ENCODE assay signal across 8 mouse cellular contexts in genomic region chr11:20331027-20331689, GRCm38 (mm10). TPM values are rescaled to one million over a fixed set of nuclear protein-coding genes. Genes with fewer than 3 reads are reported as not detected.
DNase-seq lines count a peak whose midpoint lies in the region; ATAC-seq and TF ChIP-seq lines count a peak whose summit lies in the region.

No protein-coding gene starts in this region.

- peaks cover 45% of the 10 kb centered on the region for H3K79me2 ChIP-seq in CH12.LX (replicated peaks; ENCODE audit: control insufficient read depth, extremely low read depth, insufficient read depth, poor library complexity, severe bottlenecking)

- H3K4me3 ChIP-seq in heart, embryonic 11.5 days (ENCODE audit: low read depth, low read length): peak overlapping the region; percentile 68
- H3K4me3 ChIP-seq in CH12.LX (replicated peaks in 1 of 3; ENCODE audit: low read depth in 2 of 3, low read length in 2 of 3, poor library complexity in 1 of 3): peak overlapping the region; percentile 85 to 96 (median 86)
- peak overlapping the region; percentile 71 for H3K4me3 ChIP-seq in forebrain, embryonic 14.5 days (ENCODE audit: low read depth, low read length)
- H3K4me3 ChIP-seq in liver, embryonic 16.5 days (ENCODE audit: low read depth, low read length): peak overlapping the region; percentile 83

- in situ Hi-C loops in CH12.LX (cut with MboI; ENCODE audit: low pct_ligation_motif_present, low pct_unique_long_range_greater_than_20kb, low sequenced_read_pairs): no loop called here

- H3K9me3 ChIP-seq in heart, embryonic 11.5 days (replicated peaks; ENCODE audit: control insufficient read depth, low read length): no peaks in the 10 kb centered on the region
- H3K9me3 ChIP-seq in CH12.LX (replicated peaks; ENCODE audit: low read length): no peaks in the 10 kb centered on the region
- no peaks in the 10 kb centered on the region for H3K9me3 ChIP-seq in forebrain, embryonic 14.5 days (replicated peaks; ENCODE audit: control insufficient read depth, low read length)
- no peaks in the 10 kb centered on the region for H3K9me3 ChIP-seq in liver, embryonic 16.5 days (replicated peaks; ENCODE audit: control insufficient read depth, low read length)

- peak overlapping the region; percentile 99 for H3K4me2 ChIP-seq in heart, embryonic 11.5 days
- peak overlapping the region; percentile 83 for H3K4me2 ChIP-seq in CH12.LX (ENCODE audit: insufficient read depth, low read depth, poor library complexity, severe bottlenecking)
- peak overlapping the region; percentile 64 for H3K4me2 ChIP-seq in forebrain, embryonic 14.5 days (ENCODE audit: low read length)
- H3K4me2 ChIP-seq in liver, embryonic 16.5 days (ENCODE audit: low read depth, low read length): peak overlapping the region; percentile 100

- H3K27me3 ChIP-seq in heart, embryonic 11.5 days (ENCODE audit: control insufficient read depth, insufficient read depth, low read length): no peaks in the 10 kb centered on the region
- no peaks in the 10 kb centered on the region for H3K27me3 ChIP-seq in CH12.LX (replicated peaks)
- no peaks in the 10 kb centered on the region for H3K27me3 ChIP-seq in forebrain, embryonic 14.5 days (replicated peaks; ENCODE audit: control insufficient read depth, insufficient read depth, low read length)
- H3K27me3 ChIP-seq in liver, embryonic 16.5 days (ENCODE audit: control insufficient read depth, insufficient read depth, low read depth, low read length): no peaks in the 10 kb centered on the region

- WGBS in heart, embryonic 11.5 days (ENCODE audit: insufficient replicate concordance): 53% methylated on average over 9 of the region's 9 CpGs
- 27% methylated on average over 9 of the region's 9 CpGs for WGBS in forebrain, embryonic 14.5 days
- 54% methylated on average over 9 of the region's 9 CpGs for WGBS in liver, embryonic 16.5 days (ENCODE audit: insufficient replicate concordance)

- H3K9ac ChIP-seq in heart, embryonic 11.5 days (ENCODE audit: low read depth, low read length): peak overlapping the region; percentile 82; the same call in 1 of the 2 replicates
- H3K9ac ChIP-seq in CH12.LX (ENCODE audit: insufficient read depth, low read depth): peak overlapping the region; percentile 93
- peak overlapping the region; percentile 80 for H3K9ac ChIP-seq in forebrain, embryonic 14.5 days (ENCODE audit: low read length)
- H3K9ac ChIP-seq in liver, embryonic 16.5 days (ENCODE audit: low read depth, low read length): peak overlapping the region; percentile 90

- no peak overlapping the region for H3K27ac ChIP-seq in heart, embryonic 11.5 days (ENCODE audit: low read depth, low read length)
- no peak overlapping the region for H3K27ac ChIP-seq in CH12.LX (ENCODE audit: insufficient read depth, low read depth)
- no peak overlapping the region for H3K27ac ChIP-seq in forebrain, embryonic 14.5 days (ENCODE audit: low read depth, low read length)
- H3K27ac ChIP-seq in liver, embryonic 16.5 days (ENCODE audit: low read length): peak overlapping the region; percentile 97; the same call in 1 of the 2 replicates

- TF ChIP-seq RAD21 in CH12.LX (IDR thresholded peaks at IDR 0.05; ENCODE audit: low read depth, low read length): no peak

- DNase-seq in heart, adult 8-10 months (ENCODE audit: low spot score): no peak
- DNase-seq in CH12.LX (ENCODE audit: extremely low read depth): peak; percentile 38
- no peak for DNase-seq in forebrain, embryonic 14.5 days (ENCODE audit: low spot score)
- DNase-seq in layer of hippocampus, postnatal 10 days (ENCODE audit: low spot score in 2 of 2): no peak
- no peak for DNase-seq in cerebellum, adult 9-11 months
- no peak for DNase-seq in cerebellum, adult 11 months

- dilution Hi-C loops in CH12.LX (cut with MboI; ENCODE audit: extremely low pct_ligation_motif_present, extremely low pct_unique_long_range_greater_than_20kb, low sequenced_read_pairs): no loop called here

- no peaks in the 10 kb centered on the region for H3K36me3 ChIP-seq in heart, embryonic 11.5 days (ENCODE audit: control insufficient read depth, insufficient read depth, low read length)
- H3K36me3 ChIP-seq in CH12.LX (replicated peaks in 1 of 2; ENCODE audit: control insufficient read depth in 1 of 2, insufficient read depth in 1 of 2, low read length in 1 of 2): peaks cover 11 to 24% of the 10 kb centered on the region in 2 experiments
- no peaks in the 10 kb centered on the region for H3K36me3 ChIP-seq in forebrain, embryonic 14.5 days (ENCODE audit: control insufficient read depth, insufficient read depth, low read length)
- H3K36me3 ChIP-seq in liver, embryonic 16.5 days (ENCODE audit: control insufficient read depth, insufficient read depth): no peaks in the 10 kb centered on the region

- TF ChIP-seq CTCF in CH12.LX (conservative IDR thresholded peaks at IDR 0.05 in 1 of 2, IDR thresholded peaks at IDR 0.05 in 1 of 2; ENCODE audit: low read depth in 2 of 2, low read length in 2 of 2): no peak

- peak; percentile 42; the same call in 1 of the 2 replicates for TF ChIP-seq EP300 in CH12.LX (IDR thresholded peaks at IDR 0.05; ENCODE audit: low read length)

- TF ChIP-seq POLR2A in CH12.LX (IDR thresholded peaks at IDR 0.05; ENCODE audit: low read depth, low read length): 0 out of 2 replicates have a peak, but pooled peaks have one; percentile 32

- no peak for ATAC-seq in heart, embryonic 11.5 days (replicated peaks; ENCODE audit: insufficient number of reproducible peaks, low FRiP score, low TSS enrichment)
- no peak for ATAC-seq in forebrain, embryonic 14.5 days
- no peak for ATAC-seq in liver, embryonic 16.5 days (ENCODE audit: low read depth)

- peaks cover 9% of the 10 kb centered on the region for H3K4me1 ChIP-seq in heart, embryonic 11.5 days (ENCODE audit: control insufficient read depth, insufficient read depth, low read length)
- H3K4me1 ChIP-seq in CH12.LX (ENCODE audit: control insufficient read depth in 1 of 2, insufficient read depth in 2 of 2): peaks cover 29 to 47% of the 10 kb centered on the region in 2 experiments
- peaks cover 26% of the 10 kb centered on the region for H3K4me1 ChIP-seq in forebrain, embryonic 14.5 days (ENCODE audit: control insufficient read depth, insufficient read depth, low read length)
- H3K4me1 ChIP-seq in liver, embryonic 16.5 days (ENCODE audit: control insufficient read depth, low read depth, low read length): peaks cover 17% of the 10 kb centered on the region

TF ChIP-seq in CH12.LX, 34 proteins besides CTCF, POLR2A, EP300 and RAD21:
- TF ChIP-seq IRF4 (IDR thresholded peaks at IDR 0.05; ENCODE audit: low read depth, low read length) (0 out of 2 replicates have a peak, but pooled peaks have one; percentile 9), MAFK (IDR thresholded peaks at IDR 0.05; ENCODE audit: insufficient replicate concordance, low read length) (peak; percentile 31; the same call in 1 of the 2 replicates), RCOR1 (conservative IDR thresholded peaks at IDR 0.05; ENCODE audit: low read depth, low read length) (peak; percentile 77), ZNF384 (IDR thresholded peaks at IDR 0.05; ENCODE audit: low read depth, low read length) (peak; percentile 80), ELF1 (IDR thresholded peaks at IDR 0.05; ENCODE audit: low read depth, low read length) (no peak), MAZ (IDR thresholded peaks at IDR 0.05; ENCODE audit: low read depth, low read length) (0 out of 2 replicates have a peak, but pooled peaks have one; percentile 11)

RNA-seq across cellular contexts. Expression of gene Slc1a4, which starts 1.4 kb away (rescaled TPM):
- polyA plus RNA-seq in heart, embryonic 11.5 days (2014; fragmentation: Nextera tagmentation; extraction: Ambion mirVana): 7.9 and 10.6 TPM in 2 replicates
- total RNA-seq in heart, adult 8-10 months (2022): 1 to 10 TPM; 1.2 to 1.8 (median 1.4) TPM
- total RNA-seq in CH12.LX (2012; rRNA removed) (27.9 and 52.7 TPM in 2 replicates), CH12.LX (2014; rRNA removed) (31.7 and 37.8 TPM in 2 replicates)
- 27.4 and 29.3 TPM in 2 replicates for polyA plus RNA-seq in CH12.LX (2012; ENCODE audit: insufficient read length, low read depth)
- polyA plus RNA-seq in forebrain, embryonic 14.5 days (2014; fragmentation: Nextera tagmentation; extraction: Ambion mirVana): 42.7 and 53.3 TPM in 2 replicates
- polyA plus RNA-seq in liver, embryonic 16.5 days (2015; fragmentation: Nextera tagmentation; extraction: Ambion mirVana): 14.6 and 15.0 TPM in 2 replicates
- 10 to 100 TPM; 78.9 to 81.1 TPM for total RNA-seq in layer of hippocampus, postnatal 10 days (2021)
